Mouse (Mus musculus): ENCODE results near the gene E130208F15Rik.

DNA sequence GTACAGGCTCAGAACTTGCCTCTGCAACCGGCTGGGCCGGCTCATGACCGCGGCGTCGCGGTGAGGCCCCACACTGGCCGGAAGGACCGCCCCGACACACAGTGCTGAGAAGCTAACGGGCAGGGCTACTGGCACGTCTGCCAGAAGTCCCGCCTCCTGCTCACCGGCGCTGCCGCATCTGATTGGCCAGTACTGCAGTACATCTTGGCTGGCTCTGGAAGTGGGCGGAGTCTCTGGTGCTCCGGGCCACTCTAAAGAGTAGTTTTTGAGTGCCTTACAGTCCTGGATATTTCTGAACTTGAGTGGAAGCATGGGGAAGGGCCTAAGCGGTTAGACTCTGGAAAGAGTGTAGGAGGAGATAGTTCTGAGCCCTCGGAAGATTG, 736 bp downstream of the E130208F15Rik start:
- no peak for TF ChIP-seq EP300 (optimal IDR thresholded peaks at IDR 0.05)
- TF ChIP-seq CTCF (IDR thresholded peaks at IDR 0.05; ENCODE audit: low read depth) = no peak
